Mouse (Mus musculus) lung, embryonic 14.5 days (tissue): ENCODE data around the gene Slc22a14. TPM values are rescaled to one million over a fixed set of nuclear protein-coding genes. Genes with fewer than 3 reads are reported as not detected.
"Not testable (repeated sequence)": the region's sequence is repeated elsewhere in the genome, so short reads cannot be mapped to it uniquely, and the experiment has no call there.

Experiments
- ATAC-seq: fragments of 200-750 bp; cut with Nextera tagmentation; 2 replicates; pipeline ENCODE4 v1.8.0; 2017; ENCODE audit warnings: mild to moderate bottlenecking, moderate TSS enrichment, moderate library complexity; ENCODE audit not compliant: insufficient read depth
- DNase-seq: peaks from one replicate; pipeline ENCODE4 v3.0.0-alpha.2; 2015
- H3K27ac ChIP-seq: fragments of 300-500 bp; sonication (generic); 2 replicates; pipeline ENCODE4 v1.5.1; 2014; ENCODE audit warnings: low read depth, mild to moderate bottlenecking, moderate library complexity
- H3K27me3 ChIP-seq: fragments of 300-500 bp; sonication (generic); 2 replicates; pipeline ENCODE4 v1.6.1; 2014; ENCODE audit warnings: low read length, control low read depth; ENCODE audit not compliant: insufficient read depth
- H3K36me3 ChIP-seq: fragments of 300-500 bp; sonication (generic); 2 replicates; pipeline ENCODE4 v1.6.1; 2014; ENCODE audit warnings: control low read depth; ENCODE audit not compliant: insufficient read depth
- H3K4me1 ChIP-seq: fragments of 300-500 bp; sonication (generic); 2 replicates; pipeline ENCODE4 v1.6.1; 2014; ENCODE audit warnings: antibody characterized with exemption, control low read depth; ENCODE audit not compliant: insufficient read depth
- H3K4me2 ChIP-seq: fragments of 300-500 bp; sonication (generic); 2 replicates; pipeline ENCODE4 v1.6.1; 2014; ENCODE audit warnings: mild to moderate bottlenecking
- H3K4me3 ChIP-seq: fragments of 300-500 bp; sonication (generic); 2 replicates; pipeline ENCODE4 v1.5.1; 2014; ENCODE audit warnings: low read depth, low read length
- H3K9ac ChIP-seq: fragments of 300-500 bp; sonication (generic); 2 replicates; pipeline ENCODE4 v1.6.1; 2014
- H3K9me3 ChIP-seq: fragments of 300-500 bp; sonication (generic); 2 replicates; pipeline ENCODE4 v1.6.1; 2016; ENCODE audit warnings: low read depth, low read length, control low read depth
- CTCF ChIP-seq: IDR thresholded peaks from 2 replicates; pipeline ENCODE4 v1.5.1; 2016; ENCODE audit warnings: antibody characterized with exemption, low read depth
- WGBS: fragments of 180-500 bp; shearing (Covaris S2); extraction: QIAGEN DNeasy Blood & Tissue Kit; methylation state at CpG from one replicate; pipeline ENCODE4 v1.1.7; 2014; 5-methylcytosine and 5-hydroxymethylcytosine counted together
- polyA plus RNA-seq: library from polyadenylated mRNA; unstranded; fragments of >200 nt; fragmentation: Nextera tagmentation; extraction: Ambion mirVana; gene quantifications from 2 replicates; pipeline ENCODE4 v1.2.1, GENCODE M21; 2014

Slc22a14 gene
- polyA plus RNA-seq, 1 experiment from 2014 or later: not detected

DNA sequence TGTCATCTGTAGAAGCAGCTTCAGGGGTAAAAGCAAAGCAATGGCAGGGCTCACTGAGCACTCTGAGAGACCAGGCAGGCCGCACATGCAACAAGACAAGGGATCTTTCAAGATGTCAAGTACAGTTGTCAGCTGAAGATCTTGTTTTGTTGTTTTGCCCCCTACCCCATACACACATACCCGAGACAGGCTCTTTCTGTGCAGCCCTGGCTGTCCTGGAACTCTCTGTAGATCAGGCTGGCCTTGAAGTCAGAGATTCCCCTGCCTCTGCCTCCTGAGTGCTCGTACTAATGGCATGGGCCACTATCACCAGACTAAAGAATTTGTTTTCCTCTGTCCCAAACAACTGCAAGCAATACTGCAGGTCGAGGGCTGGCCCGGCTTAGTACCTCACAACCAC is 87.3 kb downstream of the Slc22a14 start:
- no peak for DNase-seq
- Histone ChIP-seq H3K9ac (no peak overlapping the region), H3K27ac (no peak overlapping the region), H3K4me3 (no peak overlapping the region), H3K36me3 (peaks cover 15% of the 10 kb centered on the region; the same call in 1 of the 2 replicates), H3K4me1 (no peaks in the 10 kb centered on the region), H3K27me3 (no peaks in the 10 kb centered on the region), H3K9me3 (no peaks in the 10 kb centered on the region), H3K4me2 (no peak overlapping the region)
- no peak for TF ChIP-seq CTCF
- ATAC-seq: no peak
- 94% methylated on average over 5 of the region's 5 CpGs for WGBS

DNA sequence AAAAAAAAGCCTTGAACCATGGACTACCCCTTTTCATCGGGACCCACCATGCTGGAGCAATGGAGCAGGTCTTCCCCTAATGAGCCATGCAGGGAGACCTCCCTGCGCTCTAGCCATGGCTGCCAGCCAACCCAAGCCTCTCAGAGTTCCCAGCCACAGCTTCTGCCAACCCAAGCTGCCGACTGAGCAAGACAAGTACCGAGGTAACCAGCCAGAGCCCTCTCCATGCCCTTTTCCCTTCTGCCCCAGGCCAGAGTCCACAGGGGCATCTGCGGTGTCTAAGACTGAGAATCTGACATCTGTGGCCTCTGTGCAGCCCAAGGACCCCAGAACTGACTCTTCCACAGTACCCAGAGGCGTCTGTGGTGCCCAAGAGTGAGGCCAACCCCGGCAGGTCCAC is 89.0 kb downstream of the Slc22a14 start:
- ATAC-seq (no peak), DNase-seq (peak; percentile 17)
- Histone ChIP-seq H3K27ac (no peak overlapping the region), H3K4me3 (no peak overlapping the region), H3K36me3 (peaks cover 8% of the 10 kb centered on the region; the same call in 1 of the 2 replicates), H3K9ac (no peak overlapping the region), H3K4me2 (no peak overlapping the region), H3K4me1 (no peaks in the 10 kb centered on the region), H3K27me3 (no peaks in the 10 kb centered on the region), H3K9me3 (no peaks in the 10 kb centered on the region)
- TF ChIP-seq CTCF: no peak
- WGBS: 65% methylated on average over 7 of the region's 7 CpGs

DNA sequence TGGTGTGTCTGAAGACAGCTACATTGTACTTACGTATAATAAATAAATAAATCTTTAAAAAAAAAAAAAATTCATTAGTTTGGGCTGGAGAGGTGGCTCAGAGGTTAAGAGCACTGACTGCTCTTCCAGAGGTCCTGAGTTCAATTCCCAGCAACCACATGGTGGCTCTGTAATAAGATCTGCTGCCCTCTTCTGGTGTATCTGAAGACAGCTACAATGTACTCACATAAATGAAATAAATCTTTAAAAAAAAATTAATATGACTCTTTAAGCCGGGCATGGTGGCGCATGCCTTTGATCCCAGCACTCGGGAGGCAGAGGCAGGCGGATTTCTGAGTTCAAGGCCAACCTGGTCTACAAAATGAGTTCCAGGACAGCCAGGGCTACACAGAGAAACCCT is 90.5 kb downstream of the Slc22a14 start:
- H3K9ac ChIP-seq, H3K4me1 ChIP-seq, H3K4me2 ChIP-seq, H3K9me3 ChIP-seq, H3K4me3 ChIP-seq, ATAC-seq, H3K36me3 ChIP-seq, H3K27ac ChIP-seq, H3K27me3 ChIP-seq: not testable (repeated sequence)
- WGBS: 93% methylated on average over 5 of the region's 5 CpGs
- DNase-seq: peak; percentile 5
- peak; percentile 22; the same call in 1 of the 2 replicates for TF ChIP-seq CTCF

DNA sequence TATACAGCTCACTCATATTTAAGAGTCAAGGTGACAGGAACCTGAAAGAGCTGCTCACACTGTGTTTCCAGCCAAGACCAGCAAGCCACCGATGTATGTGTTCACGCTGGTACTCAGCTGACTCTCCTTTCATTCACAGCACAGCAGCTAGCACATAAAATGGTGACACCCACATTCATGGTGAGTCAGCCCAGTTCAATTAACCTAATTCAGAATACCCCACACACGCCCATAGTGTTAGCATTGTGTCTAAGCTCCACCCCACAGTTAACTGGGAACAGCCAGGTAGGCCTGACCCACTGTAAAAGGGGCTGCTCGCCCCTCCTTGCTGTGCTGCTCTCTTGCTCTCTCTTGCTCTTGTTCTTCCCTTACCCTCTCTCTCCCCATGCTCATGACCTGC is 93.9 kb downstream of the Slc22a14 start:
- DNase-seq: no peak
- WGBS: 83% methylated on average over 4 of the region's 4 CpGs
- Histone ChIP-seq H3K4me2 (no peak overlapping the region), H3K4me3 (no peak overlapping the region), H3K27ac (no peak overlapping the region), H3K4me1 (no peaks in the 10 kb centered on the region), H3K9me3 (no peaks in the 10 kb centered on the region), H3K36me3 (peaks cover 19% of the 10 kb centered on the region), H3K9ac (no peak overlapping the region), H3K27me3 (no peaks in the 10 kb centered on the region)
- no peak for ATAC-seq
- TF ChIP-seq CTCF: no peak

DNA sequence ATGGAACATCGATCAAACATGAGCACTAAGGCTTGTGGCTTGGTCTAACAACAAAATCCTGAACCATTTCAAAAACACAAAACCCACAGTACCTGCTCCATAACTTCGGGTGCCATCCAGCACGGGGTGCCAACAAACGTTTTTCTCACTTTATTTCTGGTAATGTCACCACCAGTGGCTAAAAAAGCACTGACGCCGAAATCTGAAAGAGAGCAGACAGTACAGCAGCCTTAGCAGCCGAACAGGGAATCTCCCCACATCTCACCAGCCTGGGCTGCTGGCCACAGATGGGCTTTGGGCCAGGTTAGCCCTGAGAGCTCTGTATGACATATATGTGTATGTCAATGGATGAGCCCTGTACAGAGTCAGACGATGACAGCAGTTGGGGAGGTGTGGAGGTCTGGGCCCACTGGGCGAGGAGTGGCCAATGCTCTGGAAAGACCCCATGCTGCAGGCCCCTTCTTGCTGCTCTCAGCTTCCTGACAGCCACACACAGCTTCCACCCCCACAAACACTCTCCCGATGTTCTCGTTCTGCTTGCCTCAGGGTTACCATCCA is 96.7 kb downstream of the Slc22a14 start:
- 90% methylated on average over 11 of the region's 11 CpGs for WGBS
- ATAC-seq: no peak
- no peaks in the 10 kb centered on the region for H3K9me3 ChIP-seq
- no peaks in the 10 kb centered on the region for H3K4me1 ChIP-seq
- TF ChIP-seq CTCF: no peak
- no peak overlapping the region for H3K4me2 ChIP-seq
- peaks cover 39% of the 10 kb centered on the region for H3K36me3 ChIP-seq
- DNase-seq: no peak
- no peak overlapping the region for H3K27ac ChIP-seq
- no peak overlapping the region for H3K4me3 ChIP-seq
- H3K9ac ChIP-seq: no peak overlapping the region
- no peaks in the 10 kb centered on the region for H3K27me3 ChIP-seq

DNA sequence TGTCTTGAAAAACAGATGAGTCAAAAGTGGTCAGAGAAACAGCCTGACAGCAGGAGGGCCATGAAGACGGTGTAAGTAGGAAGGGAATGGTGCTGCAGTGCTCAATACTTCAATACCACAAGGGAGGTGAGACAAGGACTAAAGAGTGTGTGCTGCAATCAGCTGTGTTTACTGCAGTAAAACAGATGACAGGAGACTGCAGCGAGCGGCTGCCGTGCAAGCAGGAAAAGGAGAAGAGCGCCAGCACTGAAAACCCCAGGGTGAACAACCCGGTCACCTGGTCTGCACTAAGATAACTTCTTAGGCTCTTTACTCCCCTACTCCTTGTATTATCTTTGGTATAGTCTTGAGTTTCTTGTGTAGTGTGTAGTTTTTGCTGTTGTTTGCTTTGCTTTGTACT is 97.2 kb downstream of the Slc22a14 start:
- Histone ChIP-seq H3K9me3 (no peaks in the 10 kb centered on the region), H3K4me3 (no peak overlapping the region), H3K4me2 (no peak overlapping the region), H3K27me3 (no peaks in the 10 kb centered on the region), H3K27ac (no peak overlapping the region), H3K36me3 (peaks cover 41% of the 10 kb centered on the region), H3K4me1 (no peaks in the 10 kb centered on the region), H3K9ac (no peak overlapping the region)
- WGBS: 87% methylated on average over 6 of the region's 6 CpGs
- no peak for ATAC-seq
- TF ChIP-seq CTCF: no peak
- no peak for DNase-seq

DNA sequence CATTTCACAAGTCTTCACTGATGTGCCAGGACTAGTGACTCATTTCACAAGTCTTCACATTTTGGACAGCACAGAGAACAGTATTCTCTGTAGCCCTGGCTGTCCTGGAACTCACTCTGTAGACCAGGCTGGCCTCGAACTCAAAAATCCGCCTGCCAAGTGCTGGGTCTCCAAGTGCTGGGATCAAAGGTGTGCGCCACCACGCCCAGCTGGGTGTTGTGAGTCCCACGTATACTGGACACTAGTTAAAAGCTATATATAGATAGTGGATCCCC is 99.3 kb downstream of the Slc22a14 start:
- H3K4me1 ChIP-seq, H3K27me3 ChIP-seq, DNase-seq, H3K4me3 ChIP-seq, H3K4me2 ChIP-seq, H3K9ac ChIP-seq, H3K27ac ChIP-seq, ATAC-seq, H3K9me3 ChIP-seq: not testable (repeated sequence)
- H3K36me3 ChIP-seq: peaks cover 41% of the 10 kb centered on the region
- 82% methylated on average over 5 of the region's 5 CpGs for WGBS

DNA sequence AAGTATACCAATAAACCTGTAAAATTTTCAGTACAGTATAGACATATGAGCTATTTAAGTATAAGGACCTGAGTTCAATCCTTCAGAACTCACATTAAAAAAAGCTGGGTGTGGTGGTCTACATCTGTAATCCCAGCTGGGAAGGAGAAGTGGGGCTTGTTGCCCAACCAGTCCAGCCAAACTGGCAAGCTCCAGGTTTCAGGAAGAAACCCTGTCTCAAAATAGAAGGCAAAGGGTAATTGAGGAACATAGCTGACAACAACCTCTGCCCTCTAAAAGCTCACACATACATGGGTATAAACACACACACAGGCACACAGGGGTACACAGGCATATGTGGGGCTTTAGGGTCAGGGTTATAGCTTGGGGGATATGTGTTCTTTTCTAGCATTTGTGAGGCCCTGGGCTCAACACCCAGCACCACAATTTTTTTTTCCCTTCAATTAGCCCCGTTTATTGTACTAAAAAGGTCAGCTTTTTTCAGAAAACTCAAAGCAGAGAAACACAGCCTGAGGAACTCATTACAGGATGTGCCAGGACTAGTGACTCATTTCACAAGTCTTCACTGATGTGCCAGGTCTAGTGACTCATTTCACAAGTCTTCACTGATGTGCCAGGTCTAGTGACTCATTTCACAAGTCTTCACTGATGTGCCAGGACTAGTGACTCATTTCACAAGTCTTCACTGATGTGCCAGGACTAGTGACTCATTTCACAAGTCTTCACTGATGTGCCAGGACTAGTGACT is 99.8 kb downstream of the Slc22a14 start:
- DNase-seq, H3K4me3 ChIP-seq, H3K4me2 ChIP-seq, H3K9ac ChIP-seq, H3K4me1 ChIP-seq, H3K9me3 ChIP-seq, ATAC-seq, H3K27me3 ChIP-seq, H3K27ac ChIP-seq: not testable (repeated sequence)
- 61% methylated on average over 1 of the region's 1 CpGs for WGBS
- H3K36me3 ChIP-seq: peaks cover 41% of the 10 kb centered on the region
